13 mouse cellular contexts compared by ENCODE assay signal in genomic region chr3:82275822-82276203, GRCm38 (mm10).
DNase-seq lines count a peak whose midpoint lies in the region; ATAC-seq and TF ChIP-seq lines count a peak whose summit lies in the region.
"Had no signal": no experiment of that assay in that cellular context is flagged by ENCODE, and none has a peak within 500 bp of the region (broad histone marks: within the 10 kb centered on the region; RNA-seq: fewer than 3 reads in every experiment).

No protein-coding gene starts in this region.

- H3K9ac ChIP-seq in hindbrain, embryonic 13.5 days, result no peak overlapping the region
- H3K9ac ChIP-seq in hindbrain, embryonic 12.5 days, result no peak overlapping the region
- no peak overlapping the region for H3K9ac ChIP-seq in lung, postnatal 0 days (replicated peaks; ENCODE audit: low read depth)

- WGBS in hindbrain, embryonic 13.5 days, result 69% methylated on average over 4 of the region's 4 CpGs
- 73% methylated on average over 4 of the region's 4 CpGs for WGBS in hindbrain, embryonic 12.5 days
- 48% methylated on average over 4 of the region's 4 CpGs for WGBS in lung, postnatal 0 days

- no peak overlapping the region for H3K4me3 ChIP-seq in hindbrain, embryonic 13.5 days
- H3K4me3 ChIP-seq in hindbrain, embryonic 12.5 days, result no peak overlapping the region
- no peak overlapping the region for H3K4me3 ChIP-seq in lung, postnatal 0 days (ENCODE audit: low read depth, low read length)

- ATAC-seq in hindbrain, embryonic 13.5 days (ENCODE audit: low FRiP score), result peak; percentile 66; the same call in 1 of the 2 replicates
- ATAC-seq in hindbrain, embryonic 12.5 days (ENCODE audit: low FRiP score), result no peak
- no peak for ATAC-seq in lung, postnatal 0 days
- ATAC-seq: activated CD4-positive, CD25-positive, alpha-beta regulatory T cell, adult 4 months; inflammation-experienced regulatory T-cells, adult 6 months had no signal

- peak; percentile 2; the same call in 1 of the 2 replicates for TF ChIP-seq EP300 in lung, postnatal 0 days (IDR thresholded peaks at IDR 0.05)

- no peaks in the 10 kb centered on the region for H3K36me3 ChIP-seq in hindbrain, embryonic 13.5 days
- no peaks in the 10 kb centered on the region for H3K36me3 ChIP-seq in hindbrain, embryonic 12.5 days
- no peaks in the 10 kb centered on the region for H3K36me3 ChIP-seq in lung, postnatal 0 days (ENCODE audit: insufficient read depth, low read length)

- H3K27ac ChIP-seq in hindbrain, embryonic 13.5 days, result peak overlapping the region; percentile 35; the same call in 1 of the 2 replicates
- no peak overlapping the region for H3K27ac ChIP-seq in hindbrain, embryonic 12.5 days
- H3K27ac ChIP-seq in lung, postnatal 0 days (ENCODE audit: low read length), result no peak overlapping the region

- no peak for TF ChIP-seq CTCF in lung, postnatal 0 days (IDR thresholded peaks at IDR 0.05)

- H3K27me3 ChIP-seq in hindbrain, embryonic 13.5 days, result no peaks in the 10 kb centered on the region
- no peaks in the 10 kb centered on the region for H3K27me3 ChIP-seq in hindbrain, embryonic 12.5 days
- no peaks in the 10 kb centered on the region for H3K27me3 ChIP-seq in lung, postnatal 0 days (replicated peaks; ENCODE audit: insufficient read depth, low read length)

- H3K4me1 ChIP-seq in hindbrain, embryonic 13.5 days (replicated peaks), result peaks cover 17% of the 10 kb centered on the region
- H3K4me1 ChIP-seq in hindbrain, embryonic 12.5 days, result peaks cover 11% of the 10 kb centered on the region
- no peaks in the 10 kb centered on the region for H3K4me1 ChIP-seq in lung, postnatal 0 days (ENCODE audit: insufficient read depth, low read depth, low read length)

- no peak overlapping the region for H3K4me2 ChIP-seq in hindbrain, embryonic 13.5 days
- no peak overlapping the region for H3K4me2 ChIP-seq in hindbrain, embryonic 12.5 days (replicated peaks)
- H3K4me2 ChIP-seq in lung, postnatal 0 days (replicated peaks; ENCODE audit: low read depth, low read length), result no peak overlapping the region
- H3K4me2 ChIP-seq: midbrain, embryonic 11.5 days had no signal

- DNase-seq in cerebellum, postnatal 10 days, result peak; percentile 22
- no peak for DNase-seq in cerebellum, adult 11-12 months
- DNase-seq in lung, postnatal 0 days (ENCODE audit: low spot score), result no peak
- no peak for DNase-seq in lung, postnatal 25 days (ENCODE audit: low spot score)
- DNase-seq in retina, embryonic 14.5 days (ENCODE audit: low spot score), result peak; percentile 25
- no peak for DNase-seq in urinary bladder, adult 2 months (ENCODE audit: low spot score)
- DNase-seq: spleen, adult 18-20 months; thymus, postnatal 14 days had no signal

- H3K9me3 ChIP-seq in hindbrain, embryonic 13.5 days, result no peaks in the 10 kb centered on the region
- H3K9me3 ChIP-seq in hindbrain, embryonic 12.5 days (replicated peaks), result no peaks in the 10 kb centered on the region
- H3K9me3 ChIP-seq in lung, postnatal 0 days (ENCODE audit: low read length), result no peaks in the 10 kb centered on the region

Comparison
In these comparisons a context has a peak if more than half of its experiments do, and no peak if none do; other contexts are left out.
1. DNase-seq: peak in cerebellum, postnatal 10 days (2 of 2) and retina, embryonic 14.5 days (single experiment); none in cerebellum, adult 11-12 months (single experiment), lung, postnatal 0 days (single experiment), lung, postnatal 25 days (single experiment) and urinary bladder, adult 2 months (single experiment).